Mouse (Mus musculus) retina, postnatal 1 day (tissue): Measurements from ENCODE around the gene Cadps2.

ENCODE experiments used
- DNase-seq: peaks from one replicate; pipeline ENCODE4 v3.0.0-alpha.2; 2012

Cadps2 gene

DNA sequence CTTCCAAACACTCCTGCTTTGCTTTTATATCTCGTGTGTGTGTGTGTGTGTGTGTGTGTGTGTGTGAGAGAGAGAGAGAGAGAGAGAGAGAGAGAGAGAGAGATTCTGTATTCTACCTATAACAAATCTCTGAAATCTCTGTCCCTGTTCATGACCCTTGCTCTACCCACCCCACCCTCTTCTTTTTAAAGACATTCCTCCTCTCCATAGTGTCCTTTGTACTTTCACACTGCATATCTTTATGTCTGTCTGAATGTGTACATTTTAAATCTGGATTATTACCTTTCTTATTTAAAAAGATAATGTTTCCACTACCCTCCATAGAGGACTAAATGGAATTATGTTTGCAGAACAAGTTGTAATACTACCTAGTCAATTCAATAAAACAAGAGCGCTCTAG lies 315.5 kb downstream of the Cadps2 start:
- no peak for DNase-seq

DNA sequence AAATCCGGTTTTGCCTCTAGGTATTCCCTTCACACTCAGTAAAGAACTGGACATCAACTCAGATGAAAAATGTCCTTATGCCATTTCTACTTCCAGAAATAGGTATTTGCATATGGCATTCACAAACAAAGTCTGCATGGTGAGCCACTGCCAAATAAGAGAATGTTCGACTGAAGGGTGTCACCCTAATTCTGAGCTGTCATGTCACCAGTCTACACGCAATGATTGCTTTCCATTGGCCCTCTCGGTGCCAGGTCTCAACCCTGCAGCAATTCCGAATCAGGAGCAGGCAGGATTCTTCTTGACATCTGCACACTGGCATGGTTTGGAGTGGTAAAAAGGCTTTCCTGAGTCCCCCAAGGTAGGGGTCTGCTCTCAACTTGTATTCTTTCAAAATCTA lies 316.7 kb downstream of the Cadps2 start:
- no peak for DNase-seq

DNA sequence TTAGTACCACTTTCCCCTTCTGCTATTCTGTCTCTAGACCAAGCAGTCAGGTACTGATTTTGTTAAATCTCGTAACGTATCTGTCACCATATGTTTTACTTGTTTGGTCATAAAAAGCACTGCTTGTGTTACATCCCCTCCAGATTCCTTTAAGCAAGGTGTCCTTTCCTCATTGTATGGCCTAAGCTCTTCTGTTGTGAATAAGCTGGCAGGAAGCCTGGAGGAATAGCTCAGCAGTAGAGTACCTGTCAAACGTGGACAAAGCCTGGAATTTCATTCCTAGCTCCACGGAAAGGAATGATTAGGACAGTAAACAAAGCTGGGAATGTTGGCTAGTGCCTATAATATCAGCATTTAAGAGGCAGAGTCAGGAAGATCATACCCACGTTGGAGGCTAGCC lies 340.6 kb downstream of the Cadps2 start:
- no peak for DNase-seq

DNA sequence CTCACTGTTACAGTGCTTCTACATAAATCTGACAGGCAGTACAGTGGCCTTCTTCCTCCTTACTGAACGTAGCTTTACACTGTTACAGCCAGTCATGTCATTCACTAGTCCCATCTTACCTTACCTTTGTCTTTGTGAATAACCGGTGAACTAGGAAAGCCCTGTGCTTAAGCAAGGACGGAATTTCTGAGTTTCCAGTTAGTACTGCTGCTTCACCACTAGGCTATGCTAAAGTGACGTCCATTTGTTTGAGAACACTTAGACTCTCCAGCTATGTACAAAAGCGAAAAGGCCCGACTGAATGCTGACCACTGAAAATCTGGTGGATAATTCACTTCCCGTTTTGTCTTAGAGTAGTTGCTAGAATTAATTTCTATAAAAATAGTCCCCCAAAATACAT lies 347.4 kb downstream of the Cadps2 start:
- DNase-seq = peak; percentile 70

DNA sequence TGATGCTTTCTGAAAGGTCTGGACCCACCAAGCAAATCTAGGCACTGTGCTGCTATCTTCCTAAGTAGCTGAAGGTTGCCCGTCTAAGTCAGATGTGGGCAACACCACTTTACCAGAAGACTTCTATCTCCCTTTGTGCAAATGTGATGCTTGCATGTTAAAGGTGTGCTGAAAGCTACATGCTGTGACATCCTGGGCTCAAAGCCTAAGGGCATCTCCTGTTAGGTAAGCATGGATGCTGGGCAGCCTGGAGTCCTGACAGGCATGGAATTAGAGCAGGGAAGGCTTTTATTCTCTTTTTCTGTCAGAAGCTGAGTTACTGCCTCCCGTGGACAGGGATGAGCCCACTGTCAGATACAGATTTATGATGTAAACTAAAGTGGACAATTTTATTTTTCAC lies 348.8 kb downstream of the Cadps2 start:
- DNase-seq = no peak

DNA sequence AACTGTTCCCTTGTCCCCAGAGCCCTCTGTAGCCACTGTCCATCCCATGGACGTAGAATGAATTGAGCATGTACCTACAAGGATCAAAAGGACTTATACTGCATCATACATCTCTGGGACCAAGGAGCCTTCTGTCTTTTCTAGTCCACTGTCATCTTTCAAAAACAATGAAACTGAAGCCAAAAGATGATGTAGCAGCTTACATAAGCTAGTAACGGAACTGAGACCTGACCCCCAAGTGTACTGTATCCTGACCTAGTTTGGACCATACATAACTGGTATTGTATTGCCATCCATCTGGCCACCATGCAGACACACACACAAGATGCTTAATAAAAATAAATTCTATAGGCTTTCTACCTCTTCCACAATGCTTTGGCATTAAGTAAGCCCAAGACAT lies 350.2 kb downstream of the Cadps2 start:
- DNase-seq = peak; percentile 7

DNA sequence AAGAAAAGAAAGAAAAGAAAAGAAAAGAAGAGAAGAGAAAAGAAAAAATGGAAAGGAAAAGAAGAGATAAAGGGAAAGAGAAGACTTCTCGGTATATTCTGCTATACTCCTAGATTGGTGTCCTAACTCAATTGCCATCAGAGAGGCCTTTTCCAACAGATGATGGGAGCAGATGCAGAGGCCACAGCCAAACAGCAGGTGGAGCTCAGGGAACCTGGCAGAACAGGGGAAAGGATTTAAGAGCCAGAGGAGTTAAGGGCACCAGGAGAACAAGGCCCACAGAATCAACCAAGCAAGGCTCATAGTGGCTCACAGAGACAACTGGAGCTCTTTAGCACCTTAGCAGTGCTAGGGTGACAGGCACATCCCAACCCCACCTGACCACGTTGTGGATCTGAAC lies 366.5 kb downstream of the Cadps2 start:
- DNase-seq = peak; percentile 46

DNA sequence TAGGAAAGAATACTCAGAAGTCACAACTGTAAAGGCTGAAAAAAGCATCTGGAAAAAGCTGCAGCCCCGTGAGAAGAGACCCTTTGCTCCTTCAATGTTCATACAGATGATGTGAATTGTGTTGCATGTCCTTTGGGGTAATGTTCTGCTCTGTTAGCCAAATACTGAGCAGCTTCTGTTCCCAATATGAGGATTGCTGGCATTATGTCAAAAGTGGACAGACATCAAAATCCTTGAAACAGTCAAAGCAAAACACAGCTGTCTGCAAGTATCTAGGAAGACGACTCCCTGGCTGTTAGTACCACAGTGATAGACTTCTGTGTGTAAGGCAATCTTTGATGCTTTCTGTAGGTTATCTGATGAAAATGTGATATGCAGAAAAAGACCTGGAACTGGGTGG lies 367.4 kb downstream of the Cadps2 start:
- DNase-seq = peak; percentile 71

DNA sequence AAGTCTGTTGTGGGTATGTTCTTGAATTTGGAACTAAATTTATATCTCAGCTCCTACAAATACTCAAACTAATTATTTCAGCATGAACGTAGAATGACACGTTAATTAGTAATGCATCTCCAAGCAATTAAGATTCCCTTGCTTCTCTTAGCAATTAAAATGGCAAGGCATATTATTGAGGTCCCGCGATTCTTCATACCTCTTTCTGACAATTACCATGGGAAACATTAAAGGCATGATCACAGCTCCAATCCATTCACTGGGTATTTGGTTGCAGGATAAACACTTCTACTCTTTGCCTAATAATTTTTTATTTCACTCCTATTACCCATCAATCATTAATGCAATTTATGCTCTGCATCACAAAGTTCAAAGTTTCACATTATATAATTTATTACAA lies 371.3 kb downstream of the Cadps2 start:
- peak; percentile 58 for DNase-seq

DNA sequence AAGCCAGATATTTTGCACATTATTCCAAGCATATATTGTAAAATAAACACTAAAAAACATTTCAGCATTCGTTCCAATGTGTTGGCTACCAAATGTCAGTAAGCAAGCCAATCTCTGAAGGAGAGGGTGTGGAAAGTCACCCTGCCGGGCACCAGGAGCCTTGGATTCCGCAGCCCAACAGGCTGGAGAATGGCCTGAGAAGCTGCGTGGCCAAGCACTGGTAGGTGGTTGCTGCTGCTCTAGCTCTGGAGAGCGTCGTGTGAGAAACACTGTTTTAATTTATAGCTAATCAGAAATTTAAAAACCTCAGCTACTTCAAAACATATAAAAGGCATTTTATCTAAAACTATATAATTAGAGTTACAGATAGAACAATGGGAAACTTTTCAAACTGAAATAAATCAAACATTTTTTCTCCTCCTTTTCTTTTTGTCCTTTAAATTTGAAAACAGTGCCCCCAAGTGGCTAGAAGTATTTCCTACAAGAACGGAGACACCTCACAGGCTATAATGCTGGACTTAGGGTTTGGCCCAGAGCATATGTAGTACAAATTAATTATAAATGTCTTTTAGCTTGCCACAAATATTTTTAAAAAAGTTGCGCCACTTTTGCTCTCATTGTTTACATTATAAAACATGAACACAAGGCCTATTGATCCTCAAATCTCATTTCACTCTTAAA lies 376.5 kb downstream of the Cadps2 start:
- peak; percentile 71 for DNase-seq

DNA sequence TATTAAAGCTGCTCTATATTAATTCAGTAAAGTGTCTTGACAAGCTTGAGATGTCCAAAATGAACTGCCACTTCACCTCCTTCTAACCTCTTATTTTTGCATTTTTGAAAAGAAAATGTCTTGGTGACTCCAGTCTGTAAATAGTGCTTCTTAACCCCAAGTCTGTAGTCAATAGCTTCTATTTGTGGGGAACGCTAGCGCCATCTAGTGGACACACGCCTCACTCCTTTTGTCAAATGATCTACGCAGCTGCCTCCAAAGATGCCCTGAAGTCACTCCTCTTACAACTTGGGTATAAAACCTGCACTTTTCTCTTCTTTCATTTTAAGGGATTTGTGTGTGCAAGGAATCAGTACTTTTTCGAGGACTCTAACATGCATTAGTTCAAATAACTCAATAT lies 381.5 kb downstream of the Cadps2 start:
- DNase-seq = peak; percentile 82

DNA sequence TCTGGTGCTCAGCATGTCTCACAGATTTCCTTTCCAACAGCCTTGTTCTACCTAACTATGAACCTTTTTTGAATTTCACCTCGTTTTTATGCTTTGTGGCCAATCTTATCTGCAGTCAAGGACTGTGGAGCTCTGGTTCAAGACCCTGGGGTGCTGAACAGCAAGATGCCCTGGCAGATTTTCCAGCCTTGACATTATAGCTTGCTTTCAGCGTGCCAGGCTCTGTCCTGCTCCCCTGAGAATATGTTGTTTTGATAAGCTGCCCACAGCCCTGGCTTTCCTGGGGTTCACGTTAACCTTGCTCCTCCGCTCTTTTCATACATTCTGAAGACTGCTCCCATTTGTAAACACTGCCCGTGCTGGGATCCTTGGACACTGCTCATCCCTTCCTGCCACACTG lies 385.3 kb downstream of the Cadps2 start:
- DNase-seq = no peak

DNA sequence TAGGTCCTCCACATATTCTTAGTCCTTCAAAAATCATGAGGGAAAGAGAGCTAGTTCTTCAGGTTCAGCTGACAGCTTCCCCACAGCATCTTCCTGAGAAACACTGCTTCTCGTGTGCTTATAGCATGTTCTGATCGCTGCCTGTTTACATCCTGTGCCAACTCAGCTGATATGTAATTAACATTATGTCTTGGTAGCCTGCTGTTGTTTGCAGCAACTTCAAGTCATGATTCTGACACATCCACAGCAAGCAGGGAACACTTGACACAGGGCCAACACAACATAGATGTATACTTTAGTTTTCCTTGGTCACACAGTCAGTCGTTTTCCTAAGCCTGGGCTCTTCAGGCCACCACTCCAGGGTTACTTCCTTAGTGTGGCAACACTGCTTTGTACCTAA lies 399.3 kb downstream of the Cadps2 start:
- DNase-seq = no peak

DNA sequence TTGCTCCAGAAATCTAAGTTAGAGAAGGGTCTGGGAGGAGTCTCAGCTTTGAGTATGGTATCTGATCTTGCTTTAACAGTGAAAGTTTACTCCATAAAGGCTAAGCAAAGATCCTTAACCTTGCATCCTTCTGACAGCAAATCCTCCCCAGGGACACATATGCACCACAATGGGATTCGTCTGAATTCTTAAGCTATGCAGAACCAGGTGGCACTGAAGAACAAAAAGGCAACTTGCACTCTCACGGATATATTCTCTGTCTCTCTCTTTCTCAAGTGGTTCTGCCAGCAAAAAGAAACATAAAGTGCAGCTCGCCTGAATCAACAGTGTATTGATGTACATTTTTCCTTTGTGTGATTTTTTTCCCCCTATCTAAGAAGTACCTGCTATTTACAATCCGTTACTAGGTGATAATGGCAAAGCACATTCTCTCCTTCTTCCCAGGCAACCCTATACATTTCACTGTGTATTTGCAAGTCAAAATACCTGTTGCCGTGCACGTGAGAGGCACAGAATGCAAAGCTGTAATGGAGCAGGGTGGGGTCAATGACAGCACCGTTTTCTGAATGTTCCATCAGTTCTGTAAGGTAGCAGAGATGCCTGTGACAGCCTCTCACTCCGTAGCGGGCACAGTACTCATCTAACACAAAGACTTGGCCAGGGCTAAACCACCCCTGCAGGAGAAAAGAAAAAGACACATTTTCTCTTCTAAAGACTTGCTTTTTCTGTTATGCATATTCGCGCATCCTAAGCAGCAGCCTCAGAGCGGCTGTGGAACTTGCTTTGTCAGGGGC lies 428.8 kb downstream of the Cadps2 start:
- no peak for DNase-seq

DNA sequence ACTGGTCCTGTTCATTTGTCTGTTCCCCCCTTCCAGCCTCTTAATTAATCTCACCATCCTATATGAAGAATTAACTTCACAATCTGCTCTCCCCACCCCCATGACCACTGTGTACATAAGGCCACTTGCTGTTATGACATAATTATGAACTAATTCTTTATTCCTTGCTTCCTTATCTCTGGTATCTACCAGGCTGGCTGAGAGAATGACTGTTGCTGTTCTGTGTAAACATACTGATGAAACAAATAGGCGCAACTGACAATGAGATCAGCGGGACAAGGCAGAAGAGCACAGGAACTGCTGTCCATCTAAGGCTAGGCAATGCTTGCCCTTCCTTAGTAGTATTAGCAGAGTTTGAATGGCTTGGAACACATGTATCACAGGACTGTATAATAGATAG lies 445.1 kb downstream of the Cadps2 start:
- DNase-seq = no peak

DNA sequence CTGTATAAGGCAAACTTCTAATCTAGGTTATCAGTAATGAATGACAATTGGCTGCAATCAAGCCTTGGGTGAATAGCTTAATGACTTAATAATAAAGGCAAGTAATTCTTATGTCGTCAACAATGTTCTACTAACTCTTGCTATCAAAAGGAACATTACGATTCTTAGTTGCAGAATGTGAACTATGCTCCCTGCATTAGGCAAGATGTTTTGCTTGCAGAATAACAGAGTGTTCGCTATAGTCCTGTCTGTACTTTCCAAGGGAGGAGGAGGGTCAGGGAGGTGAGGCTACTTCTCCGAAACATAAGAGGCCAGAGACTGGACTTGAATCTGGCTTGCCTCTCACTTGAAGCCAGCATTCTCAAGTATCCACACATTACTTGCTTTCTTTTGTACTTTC lies 446.5 kb downstream of the Cadps2 start:
- DNase-seq = no peak

DNA sequence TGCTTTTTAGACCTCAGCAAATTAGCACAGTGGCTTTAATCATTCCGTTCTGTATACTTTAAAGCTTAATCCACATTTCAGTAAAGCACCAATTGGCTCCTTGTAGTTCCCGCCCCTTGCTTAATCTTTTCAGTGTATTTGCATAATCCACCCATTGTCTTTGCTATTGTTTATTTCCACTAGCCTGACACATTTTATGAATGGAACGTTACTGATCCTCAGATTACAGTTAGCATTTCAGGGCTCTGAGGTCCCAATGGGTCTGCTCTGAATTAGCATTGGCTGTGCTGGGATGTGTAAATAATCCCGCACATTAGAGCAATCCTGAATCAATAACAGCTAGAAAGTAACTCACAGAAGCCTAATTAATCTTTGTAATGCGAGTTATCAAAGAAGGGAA lies 452.5 kb downstream of the Cadps2 start:
- DNase-seq = peak; percentile 85

DNA sequence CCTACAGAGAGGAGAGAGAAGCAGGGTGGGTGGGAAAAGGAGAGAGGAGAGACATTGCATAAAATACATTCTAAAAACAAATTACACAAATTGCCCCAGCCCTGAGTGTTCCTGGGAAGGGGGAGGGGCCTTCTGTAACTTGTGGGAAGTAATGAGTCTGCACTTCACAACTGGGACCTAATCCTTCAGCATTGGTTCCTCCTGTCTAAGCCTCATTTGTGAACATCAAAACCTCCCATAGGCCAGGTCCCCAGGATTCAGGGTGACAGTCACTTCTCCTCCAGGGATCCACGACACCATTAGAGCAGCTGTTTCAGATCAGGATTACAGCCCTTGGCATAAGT lies 456.2 kb downstream of the Cadps2 start:
- no peak for DNase-seq

DNA sequence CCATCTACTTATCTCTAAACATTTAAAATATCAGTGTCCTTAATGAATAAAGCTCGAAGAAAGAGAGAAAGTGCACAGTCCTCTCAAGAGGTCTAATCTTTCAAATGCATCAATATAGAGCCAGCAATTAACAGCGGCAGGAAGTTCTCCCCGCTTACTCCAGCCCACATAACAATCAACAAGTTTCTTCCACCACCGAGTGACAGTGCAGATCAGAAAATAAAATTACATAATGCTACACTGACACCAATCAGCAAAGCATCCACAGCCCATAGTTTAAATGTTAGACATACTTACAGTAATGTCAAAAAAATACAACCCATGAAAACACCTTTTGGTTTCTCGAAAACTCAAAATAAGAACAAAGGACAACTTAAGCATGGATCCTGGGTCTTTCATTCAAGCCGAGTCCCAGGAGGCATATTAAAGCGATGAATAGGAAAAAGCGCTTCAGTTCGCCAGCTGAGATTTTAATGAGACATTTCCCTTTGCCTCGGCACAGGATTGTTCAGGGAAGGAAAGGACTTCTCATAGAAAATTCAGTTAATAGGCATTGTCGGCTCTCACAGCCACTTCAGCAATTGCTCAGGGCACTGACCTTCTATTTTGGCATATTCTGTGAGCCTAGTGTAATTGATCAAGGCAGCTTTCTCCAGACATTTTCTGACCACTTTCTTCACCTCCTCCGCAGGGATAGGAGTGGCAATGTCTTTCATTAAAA lies 456.8 kb downstream of the Cadps2 start:
- peak; percentile 80 for DNase-seq

DNA sequence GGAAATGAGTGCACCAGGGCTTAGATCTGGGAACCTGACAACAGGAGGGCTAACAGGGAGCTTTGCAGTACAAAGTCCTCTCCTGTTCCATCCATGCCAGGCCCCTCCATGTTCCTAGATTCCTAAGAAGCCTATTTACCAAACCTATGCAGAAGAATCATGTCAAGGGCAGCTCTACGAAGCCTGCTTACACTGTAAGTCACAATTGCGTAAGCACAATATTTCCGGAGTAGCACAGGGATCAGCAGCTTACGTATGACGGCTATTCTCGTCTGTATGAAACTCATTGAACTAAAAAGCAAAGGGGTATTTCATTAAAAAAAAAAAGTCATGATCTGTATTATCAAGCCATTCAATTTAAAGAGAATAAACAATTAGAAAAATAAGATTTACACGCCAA lies 462.9 kb downstream of the Cadps2 start:
- no peak for DNase-seq

DNA sequence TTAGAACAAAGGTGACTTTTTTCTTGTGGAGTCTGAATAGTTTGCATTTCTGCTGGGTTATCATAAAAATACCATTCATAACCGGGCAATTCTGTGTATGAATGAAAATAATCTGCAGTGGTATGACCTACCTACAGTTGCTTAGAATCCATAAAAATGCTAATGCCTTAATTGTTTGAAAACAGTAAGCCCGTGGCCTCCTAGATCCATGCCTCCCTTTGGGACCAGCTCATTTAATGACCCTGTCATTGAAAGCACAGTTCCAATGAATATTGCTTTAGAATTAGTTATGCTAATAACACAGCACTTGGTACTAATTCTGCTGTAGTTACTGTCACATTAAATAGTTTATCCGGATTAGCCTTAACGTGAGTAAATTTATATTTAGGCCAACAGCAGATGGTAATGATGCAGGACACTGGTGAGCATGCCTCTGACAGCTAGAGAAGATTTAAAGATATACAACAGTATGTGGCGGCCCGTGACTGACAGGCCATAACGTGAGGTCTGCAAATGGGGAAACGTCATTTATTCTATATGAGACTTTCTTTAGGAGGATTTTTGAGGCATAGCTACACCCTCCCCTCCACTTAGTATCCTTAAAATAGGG lies 477.3 kb downstream of the Cadps2 start:
- DNase-seq = peak; percentile 49

DNA sequence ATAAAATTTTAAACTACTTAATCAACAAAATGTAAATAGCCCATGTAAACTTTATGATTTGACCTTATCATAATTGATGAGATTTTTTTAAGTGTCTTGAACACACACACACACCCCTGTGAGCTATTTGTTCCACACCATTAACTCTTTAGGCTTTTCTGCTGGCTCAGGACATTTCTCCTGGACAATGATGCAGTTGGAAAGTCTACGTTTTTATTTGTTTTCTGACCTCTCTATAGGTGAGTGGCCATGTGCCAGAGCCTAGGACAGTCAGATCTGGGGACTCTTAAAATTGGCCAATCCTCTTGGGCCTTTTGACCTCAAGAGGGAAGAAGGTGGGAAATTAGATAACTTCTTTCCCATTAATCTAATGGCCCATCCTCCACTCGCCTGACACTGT lies 478.6 kb downstream of the Cadps2 start:
- no peak for DNase-seq

DNA sequence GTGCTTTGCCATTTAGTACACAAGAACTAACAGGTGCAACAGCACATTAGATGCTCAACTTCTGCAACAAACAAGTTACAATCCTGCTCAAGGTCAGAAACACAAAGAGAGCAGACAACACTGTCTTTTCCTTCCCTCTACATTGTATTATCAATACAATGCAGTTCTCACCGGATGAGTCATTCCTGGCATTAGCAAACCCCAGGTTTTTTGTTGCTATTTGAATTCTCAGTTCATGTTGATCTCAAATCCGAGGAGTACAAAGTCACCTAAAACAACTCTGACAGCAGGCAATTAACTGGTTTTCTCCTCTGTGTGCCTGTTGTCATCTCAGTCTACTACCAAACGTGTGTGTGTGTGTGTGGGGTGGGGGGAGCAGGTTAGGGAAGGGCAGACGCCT lies 483.1 kb downstream of the Cadps2 start:
- no peak for DNase-seq

DNA sequence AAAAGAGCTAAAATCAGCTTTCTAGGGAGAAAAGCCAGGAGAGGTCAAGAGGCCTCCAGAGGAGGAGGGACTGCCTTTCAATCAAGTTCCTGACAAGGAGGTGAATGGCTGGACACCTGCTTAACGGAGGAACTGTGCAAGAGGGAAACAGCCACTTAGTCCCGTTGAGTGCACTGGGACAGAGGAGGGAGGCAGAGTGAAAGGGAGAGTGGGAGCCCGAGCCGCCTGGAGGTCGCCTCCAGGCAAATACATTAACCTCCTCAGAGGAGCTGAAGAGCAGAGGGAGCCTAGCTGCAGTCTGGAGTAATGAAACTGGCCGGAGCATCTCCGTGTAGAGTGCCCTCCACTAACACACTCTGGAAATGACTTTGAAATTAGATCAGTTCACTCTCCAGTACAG lies 485.7 kb downstream of the Cadps2 start:
- DNase-seq = peak; percentile 31
